Mouse (Mus musculus) olfactory bulb, adult 2 months (tissue): ENCODE measurements around the gene Rassf3.

Source experiments
- CTCF ChIP-seq: fragments of 200-500 bp; IDR thresholded peaks from 2 replicates; pipeline ENCODE4 v1.5.1; 2012; ENCODE audit warnings: low read depth, mild to moderate bottlenecking, low read length, moderate library complexity; ENCODE audit not compliant: insufficient read depth
- POLR2A ChIP-seq: fragments of 200-500 bp; IDR thresholded peaks from 2 replicates; pipeline ENCODE4 v1.6.1; 2012; ENCODE audit warnings: mild to moderate bottlenecking, low read depth, low read length, moderate library complexity; ENCODE audit not compliant: insufficient read depth

DNA sequence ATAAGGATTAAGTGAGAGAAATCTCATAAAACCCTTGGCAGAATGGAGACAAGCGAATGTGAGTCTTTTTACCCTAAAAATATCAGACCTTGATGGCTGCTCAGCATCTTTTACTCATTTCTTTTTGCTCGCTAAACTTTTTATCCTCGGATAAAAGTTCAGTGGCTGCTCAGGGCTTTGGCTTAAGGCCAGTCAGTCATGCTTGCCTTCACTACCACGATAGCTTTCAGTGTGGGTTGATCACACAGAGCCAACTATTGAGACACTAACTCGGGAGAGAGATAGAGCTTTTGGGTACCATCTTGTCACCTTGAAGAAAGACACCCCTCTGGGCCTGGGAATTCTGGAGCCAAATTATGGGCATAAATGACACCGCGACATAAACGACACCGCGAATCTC lies 5.0 kb upstream of the Rassf3 start:
- TF ChIP-seq CTCF (no peak), POLR2A (no peak)
